Mouse (Mus musculus) kidney, postnatal 4 days (tissue): ENCODE measurements at regions not wholly inside any gene's neighbourhood (a gene's known extent, or its start where the extent isn't known, plus 50 kb on each side); places are given as distances from the start of the nearest gene placed in this dataset.

Experiments used
- DNase-seq, 2 experiments: peaks; one replicate each; pipeline ENCODE4 v3.0.0; 2021; ENCODE audit warnings: mixed read lengths in 2 of 2

GRCm38 (mm10) chr19:53476768-53477547 lies 52.0 kb upstream of the Dusp5 start:
- no peak for DNase-seq

GRCm38 (mm10) chr19:53469256-53469655 lies 59.7 kb upstream of the Dusp5 start:
- DNase-seq: no peak

- DNase-seq: no peak
Measured at GRCm38 (mm10) chr19:53464681-53465080, 64.2 kb upstream of the Dusp5 start.

GRCm38 (mm10) chr19:53464135-53464534 lies 64.8 kb upstream of the Dusp5 start:
- DNase-seq: no peak

- no peak for DNase-seq
Measured at GRCm38 (mm10) chr19:53461025-53462015, 67.6 kb upstream of the Dusp5 start.

- DNase-seq: no peak
Measured at GRCm38 (mm10) chr19:53460312-53461024, 68.4 kb upstream of the Dusp5 start.

- DNase-seq: no peak
Measured at GRCm38 (mm10) chr19:53459407-53459788, 69.0 kb upstream of the Smndc1 start.

- no peak for DNase-seq
Measured at GRCm38 (mm10) chr19:53458770-53459406, 68.5 kb upstream of the Smndc1 start.

- DNase-seq: no peak
Measured at GRCm38 (mm10) chr19:53456681-53457080, 66.3 kb upstream of the Smndc1 start.

GRCm38 (mm10) chr19:53454571-53454970 lies 64.2 kb upstream of the Smndc1 start:
- no peak for DNase-seq

- no peak for DNase-seq
Measured at GRCm38 (mm10) chr19:53454059-53454458, 63.7 kb upstream of the Smndc1 start.

GRCm38 (mm10) chr19:53453317-53453947 lies 63.1 kb upstream of the Smndc1 start:
- DNase-seq: no peak

- peak in 1 of 2 experiments; percentile 42 for DNase-seq
Measured at GRCm38 (mm10) chr19:53452360-53452759, 62.0 kb upstream of the Smndc1 start.

- no peak for DNase-seq
Measured at GRCm38 (mm10) chr19:53451388-53451922, 61.1 kb upstream of the Smndc1 start.

GRCm38 (mm10) chr19:53450624-53451387 lies 60.4 kb upstream of the Smndc1 start:
- DNase-seq: no peak

GRCm38 (mm10) chr19:53449137-53449783 lies 58.9 kb upstream of the Smndc1 start:
- no peak for DNase-seq

GRCm38 (mm10) chr19:53448206-53448605 lies 57.8 kb upstream of the Smndc1 start:
- DNase-seq: no peak

GRCm38 (mm10) chr19:53447754-53448153 lies 57.4 kb upstream of the Smndc1 start:
- no peak for DNase-seq

- no peak for DNase-seq
Measured at GRCm38 (mm10) chr19:53446216-53446615, 55.8 kb upstream of the Smndc1 start.

GRCm38 (mm10) chr19:53444646-53445045 lies 54.3 kb upstream of the Smndc1 start:
- no peak for DNase-seq
